Mouse (Mus musculus): ENCODE data around the gene Zkscan3.

Zkscan3 gene

GRCm38 (mm10) chr13:21402287-21402846 lies at the start of gene Zkscan3:
Gene Zkscan3 (minus strand): TSS chr13:21402755.
- peak; percentile 73 to 81 for DNase-seq (ENCODE audit: low spot score in 2 of 2)

GRCm38 (mm10) chr13:21447856-21448614 lies 45.5 kb upstream of the Zkscan3 start:
- DNase-seq (ENCODE audit: low spot score in 2 of 2), result no peak

- DNase-seq (ENCODE audit: low spot score in 2 of 2), result no peak
Observed at GRCm38 (mm10) chr13:21446796-21447195, 44.2 kb upstream of the Zkscan3 start.

- DNase-seq (ENCODE audit: low spot score in 2 of 2), result no peak
Observed at GRCm38 (mm10) chr13:21441207-21441572, 38.6 kb upstream of the Zkscan3 start.

GRCm38 (mm10) chr13:21440503-21441206 lies 38.1 kb upstream of the Zkscan3 start, which contains the start of gene Pgbd1:
Gene Pgbd1 (minus strand): TSS chr13:21441058.
- DNase-seq (ENCODE audit: low spot score in 2 of 2), result peak in 1 of 2 experiments; percentile 9

DNA sequence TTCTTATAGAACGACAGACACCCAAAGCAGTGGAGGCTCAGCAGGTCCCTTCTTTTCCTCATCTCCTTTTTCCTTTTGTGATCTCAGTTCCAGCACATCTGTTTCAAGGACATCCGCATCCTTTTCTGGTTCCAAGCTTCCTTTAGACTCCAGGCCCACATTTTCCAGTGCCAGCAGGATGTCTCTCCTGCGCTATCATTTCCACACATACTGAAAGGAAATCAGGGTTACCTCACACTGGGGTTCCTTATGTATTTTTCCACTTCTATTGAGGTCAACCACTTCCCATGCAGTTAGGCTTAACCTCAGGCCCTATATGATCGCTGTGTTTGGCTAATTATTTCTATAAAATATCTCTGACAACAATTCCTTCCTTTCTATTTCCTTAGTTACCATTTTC lies 32.9 kb upstream of the Zkscan3 start:
- no peak for DNase-seq (ENCODE audit: low spot score in 2 of 2)

DNA sequence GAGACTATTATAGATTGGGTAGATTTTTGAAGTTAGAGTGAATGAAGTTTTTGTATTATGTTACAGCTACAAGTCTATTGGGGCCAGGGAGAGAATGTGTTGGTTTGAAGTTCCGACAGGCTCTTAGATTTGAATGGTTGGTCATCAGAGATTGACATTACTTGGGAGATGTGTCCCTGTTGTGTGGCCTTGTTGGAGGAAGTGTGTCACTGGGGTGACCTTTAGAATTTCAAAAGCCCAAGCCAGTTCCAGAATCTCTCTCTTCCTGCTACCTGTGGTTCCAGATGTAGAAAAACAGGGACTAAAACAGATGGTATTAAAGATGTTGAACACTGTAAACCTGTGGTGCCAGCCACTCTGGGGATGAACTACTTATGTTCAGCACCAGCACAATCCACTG lies 25.1 kb upstream of the Zkscan3 start:
- no peak for DNase-seq (ENCODE audit: low spot score in 2 of 2)

- DNase-seq (ENCODE audit: low spot score in 2 of 2), result no peak
Observed at GRCm38 (mm10) chr13:21423301-21423700, 20.7 kb upstream of the Zkscan3 start.

DNA sequence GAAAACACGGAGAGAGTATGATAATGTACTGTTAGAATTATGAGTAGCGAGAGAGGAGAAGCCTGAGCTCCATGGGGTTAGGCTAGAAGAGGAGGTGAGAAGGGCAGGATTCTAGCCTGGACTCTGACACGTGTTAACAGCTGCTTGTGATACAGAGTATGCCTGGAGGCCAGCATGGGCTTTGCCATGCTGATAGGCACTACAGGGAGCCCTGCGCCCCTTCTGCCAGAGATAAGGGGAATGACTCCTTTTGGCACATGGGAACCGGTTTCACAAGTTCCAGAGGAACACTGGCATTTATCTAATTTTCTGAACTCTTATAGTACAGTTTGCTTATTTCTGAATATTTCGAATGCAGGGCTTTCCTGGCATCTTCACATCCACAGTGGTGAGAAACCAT lies 16.3 kb upstream of the Zkscan3 start:
- DNase-seq (ENCODE audit: low spot score in 2 of 2), result no peak

DNA sequence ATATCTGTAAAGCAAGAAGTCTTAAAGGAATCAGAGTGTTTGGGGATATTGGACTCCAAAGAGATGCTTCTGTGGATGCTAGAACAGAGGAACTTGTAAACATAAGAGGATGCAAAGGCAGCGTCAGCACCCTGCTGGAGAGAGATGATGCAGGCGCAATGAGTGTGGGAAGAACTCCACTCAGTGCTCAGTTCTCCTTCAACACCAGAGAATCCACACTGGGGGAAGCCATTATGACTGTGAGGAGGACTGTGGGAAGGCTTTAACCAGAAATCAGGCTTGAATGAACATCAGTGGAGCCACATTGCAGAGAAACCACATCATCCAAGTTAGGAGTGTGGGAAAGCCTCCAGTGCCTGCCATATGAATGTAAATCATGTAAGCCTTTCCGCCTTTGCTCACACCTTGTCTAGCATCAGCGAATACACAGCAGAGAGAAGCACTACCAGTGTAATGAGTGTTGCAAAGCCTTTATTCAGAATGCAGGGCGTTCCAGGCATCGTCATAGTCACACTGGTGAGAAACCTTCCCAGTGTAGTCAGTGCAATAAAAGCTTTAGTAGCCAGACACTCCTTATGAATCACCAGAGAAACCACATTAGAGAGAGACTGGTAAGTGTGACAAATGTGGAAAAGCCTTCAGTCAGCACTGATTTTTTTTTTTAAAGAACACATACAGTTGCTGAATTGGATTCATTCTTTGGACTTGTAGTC lies 14.9 kb upstream of the Zkscan3 start:
- no peak for DNase-seq (ENCODE audit: low spot score in 2 of 2)

- no peak for DNase-seq (ENCODE audit: low spot score in 2 of 2)
Observed at GRCm38 (mm10) chr13:21415750-21416149, 13.2 kb upstream of the Zkscan3 start.

DNA sequence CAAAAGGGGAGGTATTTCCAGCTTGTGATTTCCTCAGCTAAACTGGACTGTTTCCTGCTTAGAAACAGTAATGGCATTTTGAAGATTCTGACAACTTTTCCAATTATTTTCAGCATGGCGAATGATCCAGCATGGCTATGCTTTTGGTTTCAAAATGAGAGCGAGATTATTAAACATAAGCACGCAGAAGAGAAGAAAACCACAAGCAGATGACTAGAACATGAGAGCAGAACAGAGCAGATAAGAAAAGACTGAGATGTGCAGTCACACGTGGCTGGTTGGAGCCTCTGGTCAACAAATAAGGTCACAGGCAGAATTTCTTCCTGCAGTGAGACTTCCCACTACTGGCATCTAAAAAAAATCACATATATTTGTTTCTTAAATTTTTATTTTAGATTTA lies 12.7 kb upstream of the Zkscan3 start:
- DNase-seq (ENCODE audit: low spot score in 2 of 2), result no peak

DNA sequence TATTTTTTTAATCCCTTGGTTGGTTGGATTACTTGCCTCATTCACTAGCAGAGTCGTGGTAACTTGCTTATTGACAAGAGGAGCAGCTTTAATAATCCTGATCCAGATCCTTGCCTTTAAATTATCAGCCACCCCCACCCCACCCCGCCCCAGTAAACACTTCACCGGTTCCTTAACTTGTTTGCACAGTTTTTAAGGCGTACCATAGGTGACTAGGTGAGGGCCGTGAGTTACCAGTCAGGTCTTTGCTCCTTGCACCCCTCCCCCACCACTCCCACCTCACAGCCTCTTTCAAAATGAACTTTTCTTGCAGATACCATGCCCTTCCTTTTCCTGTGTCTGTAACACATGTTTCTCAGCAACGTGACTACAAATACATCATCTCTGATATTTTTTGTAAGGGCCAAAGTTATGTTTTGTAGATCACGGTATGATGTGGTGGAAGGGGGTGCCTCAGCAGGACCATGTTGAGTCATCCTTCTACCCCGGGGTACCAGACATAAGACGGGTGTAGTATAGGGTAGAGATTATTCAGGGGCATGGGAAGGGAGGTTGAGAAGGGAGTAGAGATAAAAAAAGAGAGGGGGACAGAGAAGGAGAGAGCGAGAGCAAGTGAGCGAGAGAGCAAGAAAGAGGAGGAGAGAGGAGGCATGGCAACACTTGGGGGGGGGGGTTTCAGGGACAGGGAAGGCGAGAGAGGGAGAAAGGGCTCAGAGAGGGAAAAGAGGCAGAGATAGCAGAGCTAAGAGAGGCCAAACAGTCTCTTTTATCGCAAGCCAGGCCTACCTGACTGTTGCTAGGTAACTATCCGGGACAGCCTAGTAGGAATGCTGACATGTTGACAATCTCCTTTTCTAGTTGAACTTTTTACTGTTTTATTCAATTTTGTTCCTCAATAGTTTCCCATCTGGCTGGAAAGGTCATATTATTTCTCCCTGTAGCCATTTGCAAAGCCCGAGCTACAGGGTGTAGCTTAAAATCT lies 12.0 kb upstream of the Zkscan3 start:
- DNase-seq (ENCODE audit: low spot score in 2 of 2), result no peak

DNA sequence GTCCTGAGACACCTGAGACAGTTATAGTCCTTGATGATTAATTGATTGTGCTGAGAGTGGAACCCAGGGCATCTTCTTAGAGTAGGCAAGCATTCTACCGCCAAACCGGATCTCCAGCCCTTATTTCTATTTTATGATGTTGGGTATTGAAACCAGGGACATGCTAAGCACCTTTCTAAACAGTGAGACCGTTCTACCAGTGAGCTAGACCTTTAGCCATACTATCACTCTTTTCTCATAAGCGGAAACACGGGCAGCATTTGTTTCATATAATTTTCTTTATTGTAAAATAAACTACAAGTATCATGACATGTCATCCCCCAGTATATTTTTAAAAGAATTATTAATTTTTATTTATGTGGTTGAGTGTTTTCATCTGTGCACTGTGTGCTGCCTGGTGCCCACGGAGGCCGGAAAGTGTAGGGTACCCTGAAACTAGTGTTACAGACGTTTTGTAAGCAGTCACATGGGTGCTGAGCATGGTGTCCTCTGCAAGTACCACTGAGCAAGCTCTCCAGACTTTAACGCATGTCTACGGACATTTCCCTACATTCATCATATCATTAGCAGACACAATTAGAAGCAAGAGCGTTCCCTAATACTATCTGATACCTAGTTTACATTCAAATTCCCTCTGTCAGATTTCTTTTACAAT lies 6.4 kb upstream of the Zkscan3 start:
- no peak for DNase-seq (ENCODE audit: low spot score in 2 of 2)

- DNase-seq (ENCODE audit: low spot score in 2 of 2), result peak; percentile 9 to 23
Observed at GRCm38 (mm10) chr13:21407969-21408804, 5.6 kb upstream of the Zkscan3 start.

DNA sequence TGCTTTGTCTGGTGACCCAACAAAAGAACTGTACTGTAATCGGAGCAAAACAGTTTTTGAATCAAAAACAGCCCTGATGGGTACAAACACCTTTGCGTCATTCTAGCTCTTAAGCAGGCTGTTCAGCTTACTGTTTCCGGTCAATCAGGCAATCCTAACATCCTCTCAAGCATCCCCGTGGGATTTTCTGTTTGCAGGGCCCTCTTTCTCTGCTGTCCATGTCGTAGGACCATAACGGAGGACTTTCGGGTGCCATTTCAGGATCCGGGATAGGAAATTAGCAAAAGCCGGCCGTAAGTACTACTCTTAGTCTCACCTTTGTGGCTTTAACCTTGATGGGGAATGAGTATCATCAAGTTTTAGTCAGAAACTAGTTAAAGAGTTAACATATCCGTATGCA lies 4.8 kb upstream of the Zkscan3 start:
- DNase-seq (ENCODE audit: low spot score in 2 of 2), result no peak

- no peak for DNase-seq (ENCODE audit: low spot score in 2 of 2)
Observed at GRCm38 (mm10) chr13:21402848-21403247, 293 bp upstream of the Zkscan3 start.

DNA sequence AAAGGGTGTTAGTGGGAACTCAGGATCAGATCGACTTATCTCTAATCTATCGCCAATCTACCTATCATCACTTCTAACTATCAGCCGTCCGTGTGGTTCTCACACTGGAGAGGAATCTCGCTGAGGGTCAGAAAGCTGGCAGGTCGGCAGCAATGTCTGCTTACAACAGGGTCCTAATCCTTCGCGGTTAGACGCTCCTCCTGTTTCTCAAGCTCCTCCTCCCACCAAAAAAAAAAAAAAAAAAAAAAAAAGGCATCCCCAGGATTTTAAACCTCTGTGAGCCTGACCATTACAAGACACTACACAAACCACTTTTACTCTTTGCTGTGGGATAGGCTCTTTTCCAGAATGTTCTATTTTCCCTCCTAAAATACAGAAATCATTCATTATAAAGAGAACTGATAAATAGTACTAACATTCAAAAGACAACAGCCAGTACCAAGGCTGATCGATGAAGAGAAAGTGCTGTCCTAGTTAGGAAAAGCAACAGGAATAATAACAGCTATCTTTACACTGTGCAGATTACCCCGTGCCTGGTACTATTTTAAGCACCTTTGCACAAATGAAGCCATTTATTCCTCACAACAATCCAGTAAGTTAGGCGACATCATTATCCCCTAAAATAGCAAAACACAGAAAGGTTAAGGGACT lies 794 bp downstream of the Zkscan3 start:
- no peak for DNase-seq (ENCODE audit: low spot score in 2 of 2)

DNA sequence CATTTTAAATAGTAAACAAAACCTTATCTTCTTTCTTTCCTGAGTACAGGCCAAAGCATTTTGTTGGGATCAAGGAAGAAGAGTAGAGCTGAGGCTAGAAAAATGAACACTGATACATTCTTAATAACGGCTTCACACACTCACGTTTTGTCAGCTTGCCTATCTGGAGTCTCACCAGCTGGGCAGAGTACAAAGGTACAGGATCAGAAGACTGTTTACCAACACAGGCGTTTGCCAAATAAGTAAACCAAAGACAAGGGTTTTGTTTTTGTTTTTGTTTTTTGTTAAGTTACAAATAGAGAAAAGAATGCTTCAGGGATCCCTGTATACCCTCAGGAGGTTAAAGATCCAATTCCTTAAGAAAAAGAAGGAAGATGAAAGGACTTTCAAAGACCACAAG lies 1.4 kb downstream of the Zkscan3 start:
- no peak for DNase-seq (ENCODE audit: low spot score in 2 of 2)
